Mouse (Mus musculus) limb, embryonic 12.5 days (tissue): ENCODE data around the gene Ppp2r5b. TPM values are rescaled to one million over a fixed set of nuclear protein-coding genes. Genes with fewer than 3 reads are reported as not detected.
A peak's percentile ranks its signal among the peaks of the same experiment; 100 is the strongest.

Source experiments
- ATAC-seq: fragments of 200-750 bp; cut with Nextera tagmentation; 2 replicates; pipeline ENCODE4 v1.8.0; 2017; ENCODE audit warnings: low read depth, moderate TSS enrichment; ENCODE audit not compliant: insufficient number of reproducible peaks, insufficient read depth, low FRiP score, low TSS enrichment
- H3K27ac ChIP-seq: fragments of 300-500 bp; sonication (generic); 2 replicates; pipeline ENCODE4 v1.5.1; 2016; ENCODE audit warnings: mild to moderate bottlenecking, moderate library complexity
- H3K27me3 ChIP-seq: fragments of 300-500 bp; sonication (generic); 2 replicates; pipeline ENCODE4 v1.6.1; 2016; ENCODE audit warnings: mild to moderate bottlenecking, moderate library complexity
- H3K36me3 ChIP-seq: fragments of 300-500 bp; sonication (generic); 2 replicates; pipeline ENCODE4 v1.6.1; 2016; ENCODE audit warnings: mild to moderate bottlenecking, moderate library complexity
- H3K4me1 ChIP-seq: fragments of 300-500 bp; sonication (generic); replicated peaks from 2 replicates; pipeline ENCODE4 v1.6.1; 2016
- H3K4me2 ChIP-seq: fragments of 300-500 bp; sonication (generic); 2 replicates; pipeline ENCODE4 v1.6.1; 2016; ENCODE audit warnings: mild to moderate bottlenecking, moderate library complexity
- H3K4me3 ChIP-seq: fragments of 300-500 bp; sonication (generic); replicated peaks from 2 replicates; pipeline ENCODE4 v1.5.1; 2016; ENCODE audit warnings: mild to moderate bottlenecking
- H3K9ac ChIP-seq: fragments of 300-500 bp; sonication (generic); replicated peaks from 2 replicates; pipeline ENCODE4 v1.6.1; 2016; ENCODE audit warnings: mild to moderate bottlenecking, moderate library complexity
- H3K9me3 ChIP-seq: fragments of 300-500 bp; sonication (generic); 2 replicates; pipeline ENCODE4 v1.6.1; 2016; ENCODE audit warnings: mild to moderate bottlenecking, moderate library complexity
- WGBS: fragments of 180-500 bp; shearing (Covaris S2); methylation state at CpG from one replicate; pipeline ENCODE4 v1.1.7; 2016; 5-methylcytosine and 5-hydroxymethylcytosine counted together
- polyA plus RNA-seq: library from polyadenylated mRNA; unstranded; fragments of >200 nt; fragmentation: Nextera tagmentation; extraction: Ambion mirVana; gene quantifications from 2 replicates; pipeline ENCODE4 v1.2.1, GENCODE M21; 2016

Gene Ppp2r5b
- polyA plus RNA-seq, 1 experiment from 2014 or later = 22.7 TPM

GRCm38 (mm10) chr19:6276426-6277421, 41.1 kb upstream of the Ppp2r5b start, which contains the start of gene Ehd1:
TSS of gene Ehd1 (plus strand) at chr19:6276725.
- Histone ChIP-seq H3K4me2 (peak within 1 kb of the TSS; percentile 74), H3K9ac (peak within 1 kb of the TSS; percentile 82), H3K36me3 (peaks cover 31% of the 10 kb centered on the region), H3K9me3 (no peaks in the 10 kb centered on the region), H3K27ac (peak within 1 kb of the TSS; percentile 76), H3K27me3 (no peaks in the 10 kb centered on the region), H3K4me3 (peak within 1 kb of the TSS; percentile 80), H3K4me1 (peaks cover 31% of the 10 kb centered on the region)
- ATAC-seq = peak; percentile 95
- WGBS = under 1% methylated on average over 105 of the region's 106 CpGs

DNA sequence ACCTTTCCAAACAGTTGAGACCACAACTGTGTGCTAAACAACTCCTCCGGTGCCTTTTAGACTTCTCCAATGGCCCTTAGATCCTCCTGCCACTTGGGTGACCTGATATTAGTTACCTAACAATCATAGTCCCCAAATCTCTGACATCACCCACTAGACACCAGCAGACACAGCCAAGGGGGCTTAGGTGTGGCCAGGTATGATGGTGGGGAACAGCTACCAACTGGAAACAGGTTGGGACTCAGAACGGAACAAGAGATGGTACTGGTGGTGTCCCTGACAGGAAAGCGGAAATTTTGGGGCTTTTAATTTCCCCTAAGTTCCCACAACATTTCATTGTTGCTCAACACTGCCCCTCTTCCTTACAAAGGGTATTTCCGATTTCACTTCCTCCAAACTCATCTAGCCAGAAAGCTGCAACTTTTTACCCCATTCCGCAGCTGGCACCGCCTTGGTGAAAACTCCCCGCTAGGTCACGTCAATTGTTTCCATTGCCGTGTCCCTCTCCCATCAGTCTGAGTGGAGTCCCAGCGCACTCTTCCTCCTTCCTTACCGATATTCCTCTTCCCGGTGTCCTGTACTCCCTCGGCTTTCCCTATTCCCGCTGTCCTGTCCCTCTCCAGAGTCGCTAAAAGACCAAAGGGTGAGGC, 40.2 kb upstream of the Ppp2r5b start:
- Histone ChIP-seq H3K9me3 (no peaks in the 10 kb centered on the region), H3K9ac (peak overlapping the region; percentile 82), H3K36me3 (peaks cover 22% of the 10 kb centered on the region), H3K27ac (peak overlapping the region; percentile 47; the same call in 1 of the 2 replicates), H3K4me1 (peaks cover 35% of the 10 kb centered on the region), H3K27me3 (peaks cover 4% of the 10 kb centered on the region; the same call in 1 of the 2 replicates), H3K4me3 (peak overlapping the region; percentile 80), H3K4me2 (peak overlapping the region; percentile 74)
- ATAC-seq = no peak
- 8% methylated on average over 15 of the region's 15 CpGs for WGBS

- Histone ChIP-seq H3K4me1 (peaks cover 27% of the 10 kb centered on the region), H3K9ac (no peak overlapping the region), H3K9me3 (no peaks in the 10 kb centered on the region), H3K27ac (no peak overlapping the region), H3K4me2 (no peak overlapping the region), H3K27me3 (peaks cover 7% of the 10 kb centered on the region; the same call in 1 of the 2 replicates), H3K36me3 (peaks cover 4% of the 10 kb centered on the region; the same call in 1 of the 2 replicates), H3K4me3 (no peak overlapping the region)
- ATAC-seq = no peak
- WGBS = 90% methylated on average over 13 of the region's 13 CpGs
Observed at GRCm38 (mm10) chr19:6273998-6274608, 38.4 kb upstream of the Ppp2r5b start.

DNA sequence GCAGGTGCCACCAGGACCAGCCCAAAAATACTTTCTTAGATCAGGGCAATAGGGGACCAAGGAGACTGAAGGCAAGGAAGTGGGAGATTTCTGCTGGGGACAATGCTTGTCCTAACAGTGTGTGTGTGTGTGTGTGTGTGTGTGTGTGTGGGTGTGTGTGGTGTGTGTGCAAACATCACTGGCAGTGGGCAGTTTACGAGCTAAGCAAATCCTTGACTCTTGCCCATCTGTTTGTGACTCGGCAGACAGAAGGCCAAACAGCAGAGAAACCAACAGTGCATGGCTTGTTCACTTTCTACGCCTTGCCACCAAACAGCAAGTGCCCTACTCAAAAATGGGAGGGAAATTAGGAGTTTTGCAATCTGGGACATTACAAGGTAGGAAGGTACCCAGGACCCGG, 37.9 kb upstream of the Ppp2r5b start:
- 75% methylated on average over 4 of the region's 4 CpGs for WGBS
- no peak overlapping the region for H3K9ac ChIP-seq
- ATAC-seq = no peak

DNA sequence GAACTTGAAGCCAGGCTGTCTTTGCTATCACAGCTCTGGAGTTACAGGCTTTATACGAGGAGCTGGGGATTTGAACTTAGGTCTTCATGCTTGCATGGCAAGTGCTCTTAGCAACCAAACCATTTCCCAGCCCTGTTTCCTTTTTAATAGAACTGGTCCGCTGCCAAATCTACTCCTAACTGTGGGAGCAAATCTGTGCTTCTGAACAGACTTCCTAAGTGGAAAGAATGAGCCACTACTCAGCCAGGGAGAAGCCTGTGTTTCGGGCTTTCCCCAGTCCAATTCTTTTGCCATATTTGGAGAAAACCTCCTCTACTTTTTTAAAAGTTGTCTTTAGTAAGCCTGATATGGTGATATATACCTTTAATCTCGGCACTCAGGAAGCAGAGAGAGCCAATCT, 37.1 kb upstream of the Ppp2r5b start:
- WGBS = 88% methylated on average over 4 of the region's 4 CpGs
- peaks cover 7% of the 10 kb centered on the region; the same call in 1 of the 2 replicates for H3K27me3 ChIP-seq
- no peak overlapping the region for H3K4me3 ChIP-seq
- H3K4me1 ChIP-seq = peaks cover 21% of the 10 kb centered on the region
- no peak overlapping the region for H3K9ac ChIP-seq
- no peak overlapping the region for H3K4me2 ChIP-seq
- no peak overlapping the region for H3K27ac ChIP-seq
- H3K36me3 ChIP-seq = no peaks in the 10 kb centered on the region
- no peaks in the 10 kb centered on the region for H3K9me3 ChIP-seq
- no peak for ATAC-seq

More for the DNA sequence above, 37.9 kb upstream of the Ppp2r5b start:
- Histone ChIP-seq H3K9me3 (no peaks in the 10 kb centered on the region), H3K27me3 (peaks cover 7% of the 10 kb centered on the region; the same call in 1 of the 2 replicates), H3K36me3 (no peaks in the 10 kb centered on the region), H3K4me2 (no peak overlapping the region), H3K4me3 (no peak overlapping the region), H3K4me1 (peaks cover 22% of the 10 kb centered on the region), H3K27ac (no peak overlapping the region)

GRCm38 (mm10) chr19:6272053-6272452, 36.4 kb upstream of the Ppp2r5b start:
- 63% methylated on average over 7 of the region's 7 CpGs for WGBS
- peaks cover 20% of the 10 kb centered on the region for H3K4me1 ChIP-seq
- H3K9me3 ChIP-seq = no peaks in the 10 kb centered on the region
- ATAC-seq = no peak
- no peak overlapping the region for H3K4me2 ChIP-seq
- H3K27ac ChIP-seq = no peak overlapping the region
- no peak overlapping the region for H3K9ac ChIP-seq
- no peaks in the 10 kb centered on the region for H3K36me3 ChIP-seq
- no peak overlapping the region for H3K4me3 ChIP-seq
- peaks cover 7% of the 10 kb centered on the region; the same call in 1 of the 2 replicates for H3K27me3 ChIP-seq

GRCm38 (mm10) chr19:6271206-6271605, 35.5 kb upstream of the Ppp2r5b start:
- Histone ChIP-seq H3K4me3 (no peak overlapping the region), H3K36me3 (no peaks in the 10 kb centered on the region), H3K27ac (no peak overlapping the region), H3K27me3 (peaks cover 7% of the 10 kb centered on the region; the same call in 1 of the 2 replicates), H3K9ac (peak overlapping the region; percentile 42; the same call in 1 of the 2 replicates), H3K9me3 (no peaks in the 10 kb centered on the region), H3K4me1 (peaks cover 20% of the 10 kb centered on the region), H3K4me2 (no peak overlapping the region)
- WGBS = 36% methylated on average over 8 of the region's 8 CpGs
- no peak for ATAC-seq

DNA sequence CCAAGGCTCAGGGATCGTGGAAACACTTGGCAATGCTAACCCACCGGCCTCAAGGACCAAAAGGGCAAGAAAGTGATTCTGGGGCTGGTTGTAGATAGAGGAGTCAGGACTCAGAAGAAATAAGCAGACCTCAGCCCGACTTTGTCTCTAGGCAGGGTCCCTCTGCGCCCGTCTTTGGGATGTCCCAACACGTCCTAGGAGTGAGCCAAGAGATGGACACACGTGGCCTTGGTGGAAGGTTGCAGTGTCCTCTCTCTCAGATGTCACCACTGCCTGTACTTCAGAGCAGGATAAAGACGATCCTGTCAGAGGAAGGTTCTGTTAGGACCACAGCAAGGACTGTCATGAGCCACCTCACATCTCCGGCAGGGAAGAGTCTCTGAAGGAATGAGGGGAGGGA, 35.0 kb upstream of the Ppp2r5b start:
- Histone ChIP-seq H3K27me3 (peaks cover 7% of the 10 kb centered on the region; the same call in 1 of the 2 replicates), H3K4me3 (no peak overlapping the region), H3K4me1 (peaks cover 18% of the 10 kb centered on the region), H3K27ac (no peak overlapping the region; the same call in 1 of the 2 replicates), H3K9me3 (no peaks in the 10 kb centered on the region), H3K9ac (peak overlapping the region; percentile 42; the same call in 1 of the 2 replicates), H3K36me3 (no peaks in the 10 kb centered on the region), H3K4me2 (no peak overlapping the region)
- no peak for ATAC-seq
- 58% methylated on average over 9 of the region's 9 CpGs for WGBS

DNA sequence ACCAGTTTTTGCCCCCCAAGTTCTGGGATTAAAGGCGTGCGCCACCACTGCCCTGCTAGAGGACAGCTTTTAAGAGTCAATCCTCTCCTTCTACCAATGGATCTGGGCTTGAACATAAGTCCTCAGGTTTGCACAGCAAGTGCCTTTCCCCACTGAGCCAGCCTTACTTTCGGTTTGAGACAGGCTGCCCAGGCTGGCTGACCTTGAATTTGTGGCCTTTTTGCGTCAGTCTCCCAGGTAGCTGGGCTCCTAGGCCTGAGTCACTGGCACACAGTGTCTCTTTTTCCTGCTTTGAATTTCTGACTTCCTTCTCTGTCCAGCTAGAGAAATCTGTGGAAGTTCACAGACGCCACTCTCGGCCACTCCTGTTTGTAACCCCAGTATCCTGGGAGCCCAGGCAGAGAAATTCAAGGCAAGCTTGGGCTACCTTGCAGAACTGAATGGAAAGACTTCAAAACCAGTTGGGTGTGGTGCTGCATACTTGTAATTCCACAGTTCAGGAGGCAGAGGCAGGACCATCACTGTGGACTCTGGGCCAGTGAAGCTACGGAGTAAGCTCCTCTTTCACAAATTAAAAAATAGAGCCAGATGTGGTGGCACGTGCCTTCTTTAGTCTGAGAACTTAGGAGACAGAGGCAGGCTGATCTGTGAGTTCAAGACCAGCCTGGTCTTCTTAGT, 34.3 kb upstream of the Ppp2r5b start:
- H3K9ac ChIP-seq = no peak overlapping the region
- H3K36me3 ChIP-seq = no peaks in the 10 kb centered on the region
- no peak overlapping the region for H3K4me3 ChIP-seq
- peaks cover 16% of the 10 kb centered on the region for H3K4me1 ChIP-seq
- ATAC-seq = no peak
- no peak overlapping the region for H3K4me2 ChIP-seq
- no peaks in the 10 kb centered on the region for H3K9me3 ChIP-seq
- 85% methylated on average over 8 of the region's 8 CpGs for WGBS
- H3K27me3 ChIP-seq = peaks cover 7% of the 10 kb centered on the region; the same call in 1 of the 2 replicates
- H3K27ac ChIP-seq = no peak overlapping the region

GRCm38 (mm10) chr19:6268670-6269132, 33.0 kb upstream of the Ppp2r5b start:
- H3K27ac ChIP-seq = no peak overlapping the region
- no peak overlapping the region for H3K9ac ChIP-seq
- H3K27me3 ChIP-seq = peaks cover 7% of the 10 kb centered on the region; the same call in 1 of the 2 replicates
- H3K36me3 ChIP-seq = no peaks in the 10 kb centered on the region
- H3K4me2 ChIP-seq = no peak overlapping the region
- H3K4me1 ChIP-seq = peaks cover 16% of the 10 kb centered on the region
- no peak overlapping the region for H3K4me3 ChIP-seq
- 86% methylated on average over 7 of the region's 7 CpGs for WGBS
- H3K9me3 ChIP-seq = no peaks in the 10 kb centered on the region
- no peak for ATAC-seq
